Mouse (Mus musculus) gastrocnemius, adult 18-20 months (tissue): Measurements from ENCODE around the gene Map7d1. TPM values are rescaled to one million over a fixed set of nuclear protein-coding genes. Genes with fewer than 3 reads are reported as not detected.

Experiments used
- DNase-seq: peaks from one replicate; pipeline ENCODE4 v3.0.0; 2021; ENCODE audit warnings: low spot score
- long read RNA-seq, 2 experiments: library from polyadenylated mRNA; stranded (forward); transcript quantifications; one replicate each; pipeline ENCODE4 v2.0.0; 2021
- total RNA-seq, 2 experiments: library from RNA; stranded (reverse); gene quantifications; 2 replicates each; pipeline ENCODE4 v1.2.3; 2021

Gene Map7d1
- 100 to 1,000 TPM; 185 to 200 TPM for total RNA-seq
- long read RNA-seq, experiment 1, transcript Map7d1-201 (17 exons, 3,351 nt): minor isoform, 25 of 711 reads
- long read RNA-seq, experiment 1, transcript Map7d1-203 (18 exons, 3,249 nt): major isoform, 209 of 711 reads
- long read RNA-seq, experiment 1, transcript Map7d1-202 (17 exons, 3,195 nt): minor isoform, 38 of 711 reads
- long read RNA-seq, experiment 1, partial matches to known transcripts: 61 of 711 reads
- long read RNA-seq, experiment 1, other reads (novel, unspliced or antisense): 378 of 711 reads
- long read RNA-seq, experiment 2, transcript Map7d1-202 (17 exons, 3,195 nt): minor isoform, 33 of 380 reads
- long read RNA-seq, experiment 2, transcript Map7d1-203 (18 exons, 3,249 nt): major isoform, 103 of 380 reads
- long read RNA-seq, experiment 2, transcript Map7d1-201 (17 exons, 3,351 nt): minor isoform, 14 of 380 reads
- long read RNA-seq, experiment 2, partial matches to known transcripts: 36 of 380 reads
- long read RNA-seq, experiment 2, other reads (novel, unspliced or antisense): 193 of 380 reads

GRCm38 (mm10) chr4:126256131-126256791 lies at the start of gene Map7d1:
Gene Map7d1 (minus strand): TSS chr4:126256343.
- DNase-seq: peak; percentile 90

DNA sequence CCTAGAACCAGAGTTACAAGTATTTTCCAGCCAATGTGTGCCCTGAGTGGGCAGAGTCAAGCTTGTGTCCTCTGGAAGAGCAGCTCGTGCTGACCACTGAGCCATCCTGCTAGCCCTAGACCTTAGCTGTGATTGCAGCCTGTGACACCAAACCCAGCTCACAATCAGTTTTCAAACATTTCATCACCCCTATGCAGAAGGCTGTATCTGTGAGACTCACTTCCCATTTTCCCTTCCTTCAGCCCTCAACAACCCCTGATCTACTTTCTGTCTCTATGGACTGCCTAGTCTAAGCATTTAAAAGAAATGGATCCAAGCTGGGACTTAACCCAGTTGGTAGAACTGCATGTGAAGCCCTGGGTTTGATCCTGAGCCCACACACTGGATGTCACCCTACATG lies 49.3 kb upstream of the Map7d1 start:
- DNase-seq: no peak

GRCm38 (mm10) chr4:126303877-126304276 lies 47.7 kb upstream of the Map7d1 start:
- no peak for DNase-seq

DNA sequence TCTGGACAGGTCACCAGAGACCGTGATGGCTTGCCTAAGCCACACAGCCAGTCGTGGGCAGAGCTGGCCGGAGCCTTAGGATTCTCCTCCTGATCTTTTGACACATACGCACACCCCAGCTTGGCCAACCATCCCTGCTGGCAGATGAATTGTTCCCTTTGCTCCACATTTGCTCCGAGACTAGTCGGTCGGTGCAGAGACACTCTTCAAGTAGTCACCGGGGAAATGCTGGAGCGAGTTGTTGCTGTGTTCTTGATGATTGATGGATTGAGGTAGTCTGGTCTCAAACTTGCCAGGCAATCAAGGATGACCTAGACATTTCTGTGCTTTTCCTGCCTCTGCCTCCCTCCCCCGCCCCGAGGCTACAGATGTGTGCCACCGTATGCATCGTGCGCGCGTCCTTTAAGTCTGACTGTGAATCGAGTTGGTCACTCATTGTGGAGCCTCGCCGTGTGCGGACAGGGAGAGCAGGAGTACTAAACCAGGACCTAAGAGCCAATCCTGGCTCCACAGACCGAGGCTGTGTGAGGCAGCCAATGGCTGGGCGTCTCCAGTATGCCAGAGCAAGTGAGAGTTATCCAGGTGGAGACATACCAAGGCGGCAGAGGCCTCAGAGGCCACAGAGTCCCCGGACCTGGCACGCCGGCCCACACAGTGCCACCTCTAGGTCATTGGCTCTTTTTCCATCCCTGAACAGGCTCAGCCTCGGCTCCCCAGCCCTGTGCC lies 45.6 kb upstream of the Map7d1 start:
- DNase-seq: no peak

DNA sequence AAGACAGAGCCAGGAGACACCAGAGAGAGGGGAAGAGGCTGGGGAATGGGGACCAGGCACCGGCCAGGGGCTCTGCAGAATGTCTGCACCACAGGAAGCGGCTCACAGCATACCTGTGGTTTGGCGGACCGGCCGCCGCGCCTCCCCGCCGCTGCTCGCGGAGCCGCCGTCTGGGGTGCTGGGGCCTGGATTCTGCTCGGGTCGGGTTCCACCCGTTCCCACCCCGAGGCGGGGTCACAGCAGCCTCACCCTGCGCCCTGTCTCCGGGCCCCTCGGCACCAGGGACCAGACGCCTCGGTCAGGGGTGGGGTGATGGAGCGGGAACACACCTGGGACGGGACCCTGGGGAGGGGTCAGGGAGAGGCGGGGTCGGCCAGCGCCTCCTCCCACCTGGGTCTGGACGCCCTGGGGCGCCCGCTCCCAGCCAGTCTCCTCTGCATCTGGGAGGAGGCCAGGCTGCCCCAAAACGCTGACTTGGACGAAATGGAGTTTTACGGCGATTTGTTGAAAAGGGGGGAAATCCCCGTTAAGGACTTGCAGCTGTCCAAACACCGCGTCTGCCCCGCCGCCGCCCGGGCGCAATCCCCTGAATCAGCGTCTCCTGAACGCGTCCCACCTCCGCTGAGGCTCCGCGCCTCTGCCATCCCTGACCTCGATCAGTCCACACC lies 44.9 kb upstream of the Map7d1 start:
- no peak for DNase-seq

DNA sequence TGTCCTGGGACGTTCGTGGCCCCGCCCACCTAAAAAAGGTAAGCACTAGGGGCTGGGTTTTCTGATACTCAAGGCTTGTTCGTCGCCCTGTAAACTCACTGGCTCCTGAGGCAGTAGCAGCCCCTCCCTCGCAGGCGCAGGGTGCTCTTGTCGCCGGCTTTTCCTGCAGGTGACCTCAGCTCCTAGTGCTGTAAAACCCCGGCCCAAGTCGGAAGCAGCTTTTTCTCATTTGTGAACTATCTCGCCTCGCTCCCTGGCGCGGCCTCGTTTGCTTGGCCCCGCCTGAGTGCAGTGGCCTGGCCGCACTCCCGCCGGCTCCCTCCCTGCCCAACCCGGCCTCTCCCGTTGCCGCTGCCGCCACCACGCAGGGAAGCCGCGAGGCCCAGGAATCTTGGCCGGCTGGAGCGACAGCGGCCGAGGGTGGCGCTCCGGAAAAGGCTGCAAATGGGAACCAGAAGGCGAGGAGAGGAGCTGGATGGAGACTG lies 40.5 kb upstream of the Map7d1 start:
- peak; percentile 76 for DNase-seq

DNA sequence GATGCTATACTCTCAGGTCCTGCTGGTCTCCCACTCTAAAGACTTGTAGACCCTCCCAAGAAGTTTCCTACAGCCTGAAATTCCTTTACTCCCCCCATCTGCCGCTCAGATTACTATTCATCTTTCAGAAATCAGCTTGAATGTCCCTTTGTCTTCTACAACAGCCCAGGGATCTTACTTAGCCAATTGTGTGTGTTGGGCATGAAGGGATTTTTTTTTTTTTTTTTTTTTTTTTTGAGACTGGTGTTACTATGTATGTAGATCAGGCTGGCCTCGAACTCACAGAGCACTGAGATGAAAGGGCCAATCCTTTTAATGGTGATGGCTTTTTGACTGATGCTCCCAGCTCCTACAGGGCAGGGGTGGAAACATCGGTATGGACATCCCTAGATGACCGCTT lies 39.8 kb upstream of the Map7d1 start:
- DNase-seq: no peak

DNA sequence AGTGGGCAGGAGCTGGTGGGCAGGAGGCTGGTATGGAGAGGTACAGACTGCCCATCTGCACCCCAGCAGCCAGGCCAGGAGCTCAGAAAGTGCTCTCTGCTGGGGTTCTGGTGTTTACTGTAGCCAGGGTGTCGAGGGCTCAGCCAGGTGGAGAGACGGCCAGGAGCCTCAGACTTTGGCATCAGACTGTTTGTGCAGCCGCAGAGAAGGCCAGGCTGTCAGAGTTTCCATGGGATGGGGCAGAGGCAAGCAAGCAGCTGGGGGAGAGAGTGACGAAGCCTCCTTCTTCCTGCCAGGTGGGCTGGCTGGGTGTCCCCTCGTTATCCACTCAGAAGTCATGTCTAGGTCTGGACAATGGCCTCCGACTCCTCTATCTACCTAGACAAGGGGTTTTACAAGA lies 39.0 kb upstream of the Map7d1 start:
- no peak for DNase-seq

DNA sequence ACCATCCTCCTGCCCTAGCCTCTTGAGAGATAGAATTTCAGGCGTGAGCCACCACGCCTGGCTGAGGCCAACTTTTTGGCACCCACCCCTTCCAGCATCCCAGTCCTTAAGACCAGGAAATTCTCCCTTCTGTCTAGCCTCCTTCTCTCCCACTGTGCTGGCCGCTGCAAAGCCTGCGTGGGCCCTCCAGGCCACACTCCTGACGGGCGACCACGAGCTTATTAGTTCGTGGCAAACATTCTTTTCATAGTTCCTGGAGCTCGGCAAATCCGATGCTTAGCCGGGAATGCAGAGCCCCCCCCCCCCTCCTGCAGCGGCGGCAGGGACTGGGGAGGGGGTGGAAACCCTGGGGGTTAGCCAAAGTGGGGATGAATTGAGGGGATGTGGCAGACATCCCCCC lies 35.1 kb upstream of the Map7d1 start:
- DNase-seq: no peak

- DNase-seq: no peak
Observed at GRCm38 (mm10) chr4:126290314-126290713, 34.2 kb upstream of the Map7d1 start.

DNA sequence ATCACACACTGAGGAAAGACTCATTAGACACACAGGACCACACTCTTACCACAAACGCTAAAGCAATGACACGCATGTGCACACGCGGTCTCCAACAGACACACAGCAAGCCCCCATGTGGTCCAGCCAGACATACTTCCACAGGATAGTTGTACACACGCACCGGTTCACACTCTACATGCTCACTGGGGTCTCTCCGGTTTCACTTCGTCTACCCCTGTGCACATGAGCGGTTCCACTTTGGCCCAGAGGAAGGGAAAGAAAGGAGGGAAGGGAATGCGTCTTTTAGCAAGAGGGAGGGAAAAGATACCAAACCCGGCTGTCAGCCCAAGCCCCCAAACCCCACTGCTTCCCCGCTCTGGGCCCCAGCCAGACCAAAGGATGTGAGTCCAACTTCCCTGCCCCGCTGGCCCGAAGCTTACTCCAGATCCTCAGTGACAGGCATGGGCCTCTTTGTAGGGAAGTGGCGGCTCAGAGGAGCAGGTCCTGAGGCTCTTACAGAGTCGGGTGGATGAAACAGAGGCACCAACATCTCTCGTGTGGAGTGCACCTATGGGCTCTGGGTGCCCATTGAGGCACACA lies 32.0 kb upstream of the Map7d1 start:
- no peak for DNase-seq

GRCm38 (mm10) chr4:126287302-126287995 lies 31.3 kb upstream of the Map7d1 start:
- no peak for DNase-seq

- DNase-seq: no peak
Observed at GRCm38 (mm10) chr4:126286492-126286891, 30.3 kb upstream of the Map7d1 start, which contains the start of gene Col8a2. Gene Col8a2 (plus strand): TSS chr4:126286793.

DNA sequence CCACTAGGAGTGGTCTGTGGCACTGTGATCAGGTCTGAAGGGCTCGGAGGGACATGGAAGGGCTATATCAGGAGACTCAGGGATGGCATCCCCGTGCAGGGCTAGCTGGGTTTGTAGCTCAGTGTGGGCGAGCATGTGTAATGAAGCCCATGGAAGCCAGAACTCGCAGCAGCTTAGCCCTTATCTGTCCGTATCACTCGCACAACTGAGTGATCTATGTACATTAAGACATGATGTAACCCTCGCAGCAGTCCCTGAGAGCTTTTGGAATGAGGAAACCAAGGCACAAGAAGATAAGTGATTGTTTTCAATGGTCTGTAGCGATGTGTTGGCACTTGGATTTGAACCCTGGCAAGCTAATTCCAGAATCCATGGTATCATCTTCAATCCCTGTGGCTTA lies 27.4 kb upstream of the Map7d1 start:
- DNase-seq: no peak

GRCm38 (mm10) chr4:126281706-126282105 lies 25.6 kb upstream of the Map7d1 start:
- no peak for DNase-seq

- no peak for DNase-seq
Observed at GRCm38 (mm10) chr4:126278961-126279360, 22.8 kb upstream of the Map7d1 start.

GRCm38 (mm10) chr4:126278565-126278915 lies 22.4 kb upstream of the Map7d1 start:
- DNase-seq: no peak

DNA sequence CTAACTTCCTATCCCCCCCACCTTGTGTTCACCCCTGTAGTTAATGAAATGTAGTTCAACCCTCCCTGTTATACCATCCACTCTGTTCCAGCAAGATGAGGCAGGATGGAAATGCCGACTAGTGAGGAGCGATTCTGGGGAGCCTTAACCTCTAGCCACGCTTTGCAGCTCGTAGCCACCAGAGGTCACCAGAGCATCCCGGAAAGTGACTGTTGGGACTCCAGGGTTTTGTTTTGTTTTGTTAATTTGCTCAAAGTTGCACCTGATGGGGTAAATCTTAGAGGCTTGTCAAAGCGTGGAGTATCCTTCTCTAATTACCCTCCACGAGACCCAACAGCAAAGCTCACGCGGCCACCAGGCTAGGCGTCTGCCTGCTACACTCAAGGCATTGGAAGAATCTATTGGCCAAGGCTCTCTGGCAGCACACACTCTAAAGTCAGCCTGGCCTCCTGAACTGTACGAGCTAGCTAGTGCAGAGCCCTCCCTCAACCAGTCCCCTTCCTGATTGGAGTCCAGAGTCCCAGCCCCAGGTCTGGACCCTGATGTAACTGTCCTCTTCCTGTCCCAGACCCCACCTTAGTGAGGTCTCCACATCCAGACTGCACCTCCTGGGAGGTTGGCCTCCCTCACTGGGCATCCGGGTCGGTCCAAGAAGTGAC lies 21.9 kb upstream of the Map7d1 start:
- DNase-seq: peak; percentile 56

DNA sequence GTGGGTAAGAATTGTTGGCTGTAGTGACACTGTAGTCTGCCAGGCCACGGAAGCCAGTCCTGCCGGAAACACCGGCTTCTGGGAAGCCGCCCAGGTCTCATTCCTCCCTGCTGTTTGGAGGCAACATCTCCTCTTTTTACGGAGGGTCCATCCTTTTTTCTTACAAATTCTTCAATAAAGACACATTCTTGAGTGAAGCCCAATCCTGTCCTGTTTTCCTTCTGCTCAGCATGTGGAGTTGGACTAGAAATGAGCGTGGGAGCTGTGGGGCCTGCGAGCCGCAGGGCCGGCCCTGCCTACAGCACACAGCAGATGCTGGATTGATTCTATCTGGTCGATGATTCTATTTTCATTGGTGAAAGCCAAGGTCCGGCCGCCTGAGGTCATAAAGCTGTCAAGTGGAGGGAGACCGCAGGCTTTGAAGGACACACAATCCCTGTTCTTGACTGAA lies 19.6 kb upstream of the Map7d1 start:
- no peak for DNase-seq

- DNase-seq: no peak
Observed at GRCm38 (mm10) chr4:126275081-126275480, 18.9 kb upstream of the Map7d1 start.
